Mouse (Mus musculus): ENCODE measurements around the gene Ankrd33b.

- TF ChIP-seq EP300 (IDR thresholded peaks at IDR 0.05; ENCODE audit: low read depth), result no peak
- TF ChIP-seq CTCF (IDR thresholded peaks at IDR 0.05; ENCODE audit: low read depth), result no peak
Measured at GRCm38 (mm10) chr15:31379471-31379870, 11.9 kb upstream of the Ankrd33b start.

Measured in heart, postnatal 0 days (tissue).